Mouse (Mus musculus): ENCODE data around the gene Srr.

- TF ChIP-seq EP300 (IDR thresholded peaks at IDR 0.05; ENCODE audit: low read depth) (no peak), CTCF (IDR thresholded peaks at IDR 0.05; ENCODE audit: low read depth) (no peak)
Observed at GRCm38 (mm10) chr11:74965516-74965915, 39.8 kb upstream of the Srr start.

Measured in liver, embryonic 14.5 days (tissue).